Mouse (Mus musculus) forebrain, embryonic 11.5 days (tissue): Measurements from ENCODE around the gene Rcor3. TPM values are rescaled to one million over a fixed set of nuclear protein-coding genes. Genes with fewer than 3 reads are reported as not detected.
A peak's percentile ranks its signal among the peaks of the same experiment; 100 is the strongest.

Experiments
- ATAC-seq: fragments of 200-750 bp; cut with Nextera tagmentation; replicated peaks from 2 replicates; pipeline ENCODE4 v1.8.0; 2017; ENCODE audit warnings: moderate TSS enrichment; ENCODE audit not compliant: low FRiP score
- DNase-seq: peaks from one replicate; pipeline ENCODE4 v3.0.0-alpha.2; 2017; ENCODE audit warnings: low spot score
- H3K27ac ChIP-seq: fragments of 300-500 bp; sonication (generic); 2 replicates; pipeline ENCODE4 v1.5.1; 2014; ENCODE audit warnings: low read depth, low read length
- H3K27me3 ChIP-seq: fragments of 300-500 bp; sonication (generic); 2 replicates; pipeline ENCODE4 v1.6.1; 2014; ENCODE audit warnings: mild to moderate bottlenecking, low read length, mixed read lengths; ENCODE audit not compliant: control insufficient read depth, insufficient read depth
- H3K36me3 ChIP-seq: fragments of 300-500 bp; sonication (generic); 2 replicates; pipeline ENCODE4 v1.6.1; 2014; ENCODE audit warnings: mild to moderate bottlenecking, low read length, moderate library complexity, mixed read lengths; ENCODE audit not compliant: control insufficient read depth, insufficient read depth
- H3K4me1 ChIP-seq: fragments of 300-500 bp; sonication (generic); replicated peaks from 2 replicates; pipeline ENCODE4 v1.6.1; 2014; ENCODE audit warnings: low read length, mixed read lengths; ENCODE audit not compliant: control insufficient read depth, insufficient read depth
- H3K4me2 ChIP-seq: fragments of 300-500 bp; sonication (generic); 2 replicates; pipeline ENCODE4 v1.6.1; 2014; ENCODE audit warnings: low read depth, mild to moderate bottlenecking, low read length, moderate library complexity, mixed read lengths; ENCODE audit not compliant: severe bottlenecking
- H3K4me3 ChIP-seq: fragments of 300-500 bp; sonication (generic); 2 replicates; pipeline ENCODE4 v1.5.1; 2014; ENCODE audit warnings: low read depth, low read length
- H3K9ac ChIP-seq: fragments of 300-500 bp; sonication (generic); 2 replicates; pipeline ENCODE4 v1.6.1; 2014; ENCODE audit warnings: low read length
- H3K9me3 ChIP-seq: fragments of 300-500 bp; sonication (generic); 2 replicates; pipeline ENCODE4 v1.6.1; 2016; ENCODE audit warnings: low read length, mixed read lengths; ENCODE audit not compliant: control insufficient read depth
- WGBS: fragments of 180-500 bp; shearing (Covaris S2); extraction: QIAGEN DNeasy Blood & Tissue Kit; methylation state at CpG from one replicate; pipeline ENCODE4 v1.1.7; 2014; 5-methylcytosine and 5-hydroxymethylcytosine counted together
- polyA plus RNA-seq: library from polyadenylated mRNA; unstranded; fragments of >200 nt; fragmentation: Nextera tagmentation; extraction: Ambion mirVana; gene quantifications from 2 replicates; pipeline ENCODE4 v1.2.1, GENCODE M21; 2014

The Rcor3 gene
- polyA plus RNA-seq, 1 experiment from 2014 or later: 18.1 TPM

GRCm38 (mm10) chr1:192069971-192070591 is 67.8 kb downstream of the Rcor3 start:
- H3K4me2 ChIP-seq: no peak overlapping the region
- DNase-seq: peak; percentile 44
- no peaks in the 10 kb centered on the region for H3K4me1 ChIP-seq
- H3K36me3 ChIP-seq: no peaks in the 10 kb centered on the region
- no peak overlapping the region for H3K27ac ChIP-seq
- no peaks in the 10 kb centered on the region for H3K9me3 ChIP-seq
- 71% methylated on average over 13 of the region's 13 CpGs for WGBS
- no peak overlapping the region for H3K4me3 ChIP-seq
- H3K27me3 ChIP-seq: no peaks in the 10 kb centered on the region
- ATAC-seq: no peak
- no peak overlapping the region for H3K9ac ChIP-seq

GRCm38 (mm10) chr1:192068188-192068587 is 69.7 kb downstream of the Rcor3 start:
- ATAC-seq (no peak), DNase-seq (peak; percentile 34)
- Histone ChIP-seq H3K27me3 (no peaks in the 10 kb centered on the region), H3K36me3 (no peaks in the 10 kb centered on the region), H3K4me1 (no peaks in the 10 kb centered on the region), H3K4me3 (no peak overlapping the region), H3K9me3 (no peaks in the 10 kb centered on the region), H3K27ac (no peak overlapping the region), H3K9ac (no peak overlapping the region), H3K4me2 (no peak overlapping the region)
- 79% methylated on average over 2 of the region's 2 CpGs for WGBS

GRCm38 (mm10) chr1:192066956-192067355 is 70.9 kb downstream of the Rcor3 start:
- Histone ChIP-seq H3K9me3 (no peaks in the 10 kb centered on the region), H3K36me3 (no peaks in the 10 kb centered on the region), H3K4me2 (no peak overlapping the region), H3K27me3 (no peaks in the 10 kb centered on the region), H3K27ac (no peak overlapping the region), H3K9ac (no peak overlapping the region), H3K4me1 (no peaks in the 10 kb centered on the region), H3K4me3 (no peak overlapping the region)
- DNase-seq: no peak
- whole genome bisulfite sequencing: 87% methylated on average over 3 of the region's 3 CpGs
- ATAC-seq: no peak

GRCm38 (mm10) chr1:192063209-192063946 is 74.5 kb downstream of the Rcor3 start:
- no peaks in the 10 kb centered on the region for H3K9me3 ChIP-seq
- ATAC-seq (no peak), DNase-seq (peak; percentile 33)
- H3K27me3 ChIP-seq: no peaks in the 10 kb centered on the region
- H3K4me3 ChIP-seq: no peak overlapping the region
- no peak overlapping the region for H3K4me2 ChIP-seq
- H3K9ac ChIP-seq: no peak overlapping the region
- WGBS: 93% methylated on average over 8 of the region's 8 CpGs
- H3K4me1 ChIP-seq: no peaks in the 10 kb centered on the region
- no peaks in the 10 kb centered on the region for H3K36me3 ChIP-seq
- H3K27ac ChIP-seq: no peak overlapping the region

- Histone ChIP-seq H3K36me3 (no peaks in the 10 kb centered on the region), H3K9me3 (no peaks in the 10 kb centered on the region), H3K9ac (no peak overlapping the region), H3K4me1 (no peaks in the 10 kb centered on the region), H3K4me3 (no peak overlapping the region), H3K27me3 (no peaks in the 10 kb centered on the region), H3K27ac (no peak overlapping the region), H3K4me2 (no peak overlapping the region)
- WGBS: 93% methylated on average over 14 of the region's 14 CpGs
- no peak for ATAC-seq
- peak; percentile 30 for DNase-seq
Measured at GRCm38 (mm10) chr1:192062682-192063081, 75.2 kb downstream of the Rcor3 start.

- 80% methylated on average over 4 of the region's 4 CpGs for WGBS
- H3K4me3 ChIP-seq: no peak overlapping the region
- no peaks in the 10 kb centered on the region for H3K9me3 ChIP-seq
- peak; percentile 44 for DNase-seq
- H3K27ac ChIP-seq: no peak overlapping the region
- H3K27me3 ChIP-seq: no peaks in the 10 kb centered on the region
- no peaks in the 10 kb centered on the region for H3K4me1 ChIP-seq
- no peak overlapping the region for H3K4me2 ChIP-seq
- no peak for ATAC-seq
- H3K36me3 ChIP-seq: no peaks in the 10 kb centered on the region
- H3K9ac ChIP-seq: no peak overlapping the region
Measured at GRCm38 (mm10) chr1:192061666-192062306, 76.1 kb downstream of the Rcor3 start.

GRCm38 (mm10) chr1:192058911-192059310 is 79.0 kb downstream of the Rcor3 start:
- ATAC-seq (no peak), DNase-seq (peak; percentile 39)
- Histone ChIP-seq H3K9me3 (no peaks in the 10 kb centered on the region), H3K4me3 (no peak overlapping the region), H3K27ac (no peak overlapping the region), H3K9ac (no peak overlapping the region), H3K27me3 (no peaks in the 10 kb centered on the region), H3K4me1 (no peaks in the 10 kb centered on the region), H3K4me2 (no peak overlapping the region), H3K36me3 (no peaks in the 10 kb centered on the region)
- WGBS: 79% methylated on average over 10 of the region's 10 CpGs

GRCm38 (mm10) chr1:192053726-192054125 is 84.1 kb downstream of the Rcor3 start:
- WGBS: 84% methylated on average over 3 of the region's 3 CpGs
- no peak overlapping the region for H3K9ac ChIP-seq
- no peak overlapping the region for H3K4me2 ChIP-seq
- H3K9me3 ChIP-seq: no peaks in the 10 kb centered on the region
- no peaks in the 10 kb centered on the region for H3K36me3 ChIP-seq
- ATAC-seq (no peak), DNase-seq (peak; percentile 30)
- no peak overlapping the region for H3K4me3 ChIP-seq
- no peaks in the 10 kb centered on the region for H3K4me1 ChIP-seq
- H3K27ac ChIP-seq: no peak overlapping the region
- no peaks in the 10 kb centered on the region for H3K27me3 ChIP-seq
